Mouse (Mus musculus) cerebellum, adult 2 months (tissue): ENCODE data around the gene Smarcd2.

Source experiments
- CTCF ChIP-seq: fragments of 200-500 bp; IDR thresholded peaks from 2 replicates; pipeline ENCODE4 v1.5.1; 2011; ENCODE audit warnings: low read depth, mild to moderate bottlenecking, control low read depth, low read length, moderate library complexity, borderline replicate concordance; ENCODE audit not compliant: insufficient read depth
- POLR2A ChIP-seq: fragments of 200-500 bp; IDR thresholded peaks from 2 replicates; pipeline ENCODE4 v1.6.1; 2011; ENCODE audit warnings: low read length, control low read depth, borderline replicate concordance; ENCODE audit not compliant: insufficient read depth

GRCm38 (mm10) chr11:106305348-106306064 is 32.7 kb upstream of the Smarcd2 start:
- no peak for TF ChIP-seq CTCF
- no peak for TF ChIP-seq POLR2A
